Mouse (Mus musculus) lung, embryonic 14.5 days (tissue): Measurements from ENCODE around the gene Gm1043. TPM values are rescaled to one million over a fixed set of nuclear protein-coding genes. Genes with fewer than 3 reads are reported as not detected.

Experiments
- ATAC-seq: fragments of 200-750 bp; cut with Nextera tagmentation; 2 replicates; pipeline ENCODE4 v1.8.0; 2017; ENCODE audit warnings: mild to moderate bottlenecking, moderate TSS enrichment, moderate library complexity; ENCODE audit not compliant: insufficient read depth
- DNase-seq: peaks from one replicate; pipeline ENCODE4 v3.0.0-alpha.2; 2015
- H3K27ac ChIP-seq: fragments of 300-500 bp; sonication (generic); 2 replicates; pipeline ENCODE4 v1.5.1; 2014; ENCODE audit warnings: low read depth, mild to moderate bottlenecking, moderate library complexity
- H3K27me3 ChIP-seq: fragments of 300-500 bp; sonication (generic); 2 replicates; pipeline ENCODE4 v1.6.1; 2014; ENCODE audit warnings: low read length, control low read depth; ENCODE audit not compliant: insufficient read depth
- H3K36me3 ChIP-seq: fragments of 300-500 bp; sonication (generic); 2 replicates; pipeline ENCODE4 v1.6.1; 2014; ENCODE audit warnings: control low read depth; ENCODE audit not compliant: insufficient read depth
- H3K4me1 ChIP-seq: fragments of 300-500 bp; sonication (generic); 2 replicates; pipeline ENCODE4 v1.6.1; 2014; ENCODE audit warnings: antibody characterized with exemption, control low read depth; ENCODE audit not compliant: insufficient read depth
- H3K4me2 ChIP-seq: fragments of 300-500 bp; sonication (generic); 2 replicates; pipeline ENCODE4 v1.6.1; 2014; ENCODE audit warnings: mild to moderate bottlenecking
- H3K4me3 ChIP-seq: fragments of 300-500 bp; sonication (generic); 2 replicates; pipeline ENCODE4 v1.5.1; 2014; ENCODE audit warnings: low read depth, low read length
- H3K9ac ChIP-seq: fragments of 300-500 bp; sonication (generic); 2 replicates; pipeline ENCODE4 v1.6.1; 2014
- H3K9me3 ChIP-seq: fragments of 300-500 bp; sonication (generic); 2 replicates; pipeline ENCODE4 v1.6.1; 2016; ENCODE audit warnings: low read depth, low read length, control low read depth
- CTCF ChIP-seq: IDR thresholded peaks from 2 replicates; pipeline ENCODE4 v1.5.1; 2016; ENCODE audit warnings: antibody characterized with exemption, low read depth
- WGBS: fragments of 180-500 bp; shearing (Covaris S2); extraction: QIAGEN DNeasy Blood & Tissue Kit; methylation state at CpG from one replicate; pipeline ENCODE4 v1.1.7; 2014; 5-methylcytosine and 5-hydroxymethylcytosine counted together
- polyA plus RNA-seq: library from polyadenylated mRNA; unstranded; fragments of >200 nt; fragmentation: Nextera tagmentation; extraction: Ambion mirVana; gene quantifications from 2 replicates; pipeline ENCODE4 v1.2.1, GENCODE M21; 2014

The Gm1043 gene
- polyA plus RNA-seq, 1 experiment from 2014 or later, result not detected

DNA sequence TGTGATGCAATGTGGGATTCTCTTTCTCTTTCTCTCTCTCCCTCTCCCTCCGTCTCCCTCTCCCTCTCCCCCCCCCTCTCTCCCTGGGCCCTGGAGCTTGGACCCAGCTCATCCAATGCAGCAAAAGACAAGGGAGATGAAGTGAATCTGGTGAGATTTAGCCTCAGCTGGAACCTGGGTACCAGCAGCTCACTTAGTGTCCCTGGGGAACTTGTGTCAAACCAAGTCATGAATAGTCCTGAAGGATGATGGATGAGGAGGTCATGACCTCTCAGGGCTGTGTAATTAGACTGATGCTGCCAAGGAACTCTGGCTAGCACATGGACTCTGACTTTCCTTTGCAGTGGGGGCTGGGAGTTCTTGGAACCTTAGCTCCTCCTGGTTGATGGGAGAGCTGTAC is 117.1 kb downstream of the Gm1043 start:
- Histone ChIP-seq H3K4me2 (no peak overlapping the region), H3K9ac (no peak overlapping the region), H3K4me3 (no peak overlapping the region), H3K27ac (no peak overlapping the region), H3K27me3 (no peaks in the 10 kb centered on the region), H3K4me1 (peaks cover 13% of the 10 kb centered on the region), H3K9me3 (no peaks in the 10 kb centered on the region), H3K36me3 (no peaks in the 10 kb centered on the region)
- DNase-seq (no peak), ATAC-seq (no peak)
- 20% methylated on average over 1 of the region's 1 CpGs for WGBS
- TF ChIP-seq CTCF, result no peak

DNA sequence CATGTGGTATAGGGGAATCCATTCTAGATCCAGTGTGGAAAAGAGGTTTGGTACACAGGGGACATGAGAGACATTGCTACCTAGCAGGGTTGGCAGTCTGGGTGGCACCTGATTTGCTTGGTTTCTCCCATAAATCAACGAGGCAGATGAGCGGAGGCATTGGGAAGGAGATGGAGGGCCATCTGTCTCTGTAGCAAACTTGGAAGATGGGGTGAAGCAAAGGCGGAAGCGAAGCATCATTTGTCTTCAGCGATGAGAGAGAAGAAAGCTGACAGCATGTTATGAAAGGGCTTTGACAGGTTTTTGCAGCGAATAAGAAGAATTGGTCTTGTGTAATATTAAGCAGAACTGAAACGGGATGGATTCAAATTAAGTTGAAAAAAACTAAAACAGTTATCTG is 119.7 kb downstream of the Gm1043 start:
- no peaks in the 10 kb centered on the region for H3K4me1 ChIP-seq
- no peak overlapping the region for H3K27ac ChIP-seq
- ATAC-seq, result no peak
- no peaks in the 10 kb centered on the region for H3K9me3 ChIP-seq
- no peak overlapping the region for H3K4me2 ChIP-seq
- H3K36me3 ChIP-seq, result no peaks in the 10 kb centered on the region
- no peak for DNase-seq
- TF ChIP-seq CTCF, result no peak
- no peak overlapping the region for H3K9ac ChIP-seq
- H3K27me3 ChIP-seq, result no peaks in the 10 kb centered on the region
- 55% methylated on average over 7 of the region's 7 CpGs for WGBS
- H3K4me3 ChIP-seq, result no peak overlapping the region

DNA sequence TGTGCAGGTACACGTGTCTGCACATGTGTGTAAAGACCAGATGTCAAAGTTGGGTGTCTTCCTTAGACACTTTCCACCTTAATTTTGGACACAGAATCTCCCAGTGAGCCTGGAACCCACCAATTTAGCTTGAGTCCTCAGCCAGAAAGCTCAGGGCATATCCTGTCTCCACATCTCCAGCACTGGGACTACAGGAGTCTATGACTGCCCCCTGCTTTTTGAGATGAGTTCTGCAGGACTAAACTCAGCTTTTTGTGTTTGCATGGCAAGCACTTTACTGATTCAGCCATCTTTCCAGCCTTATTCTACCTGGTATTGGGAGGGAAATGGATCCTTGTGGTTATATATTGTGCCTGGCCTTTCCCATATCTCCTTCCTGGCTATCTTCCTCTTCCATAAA is 120.2 kb downstream of the Gm1043 start:
- H3K36me3 ChIP-seq, result no peaks in the 10 kb centered on the region
- H3K9me3 ChIP-seq, result no peaks in the 10 kb centered on the region
- H3K9ac ChIP-seq, result no peak overlapping the region
- H3K4me2 ChIP-seq, result no peak overlapping the region
- H3K4me3 ChIP-seq, result no peak overlapping the region
- H3K27me3 ChIP-seq, result no peaks in the 10 kb centered on the region
- no peak for ATAC-seq
- 68% methylated on average over 1 of the region's 1 CpGs for WGBS
- H3K4me1 ChIP-seq, result no peaks in the 10 kb centered on the region
- no peak overlapping the region for H3K27ac ChIP-seq
- TF ChIP-seq CTCF, result peak; percentile 40
- peak; percentile 39 for DNase-seq

DNA sequence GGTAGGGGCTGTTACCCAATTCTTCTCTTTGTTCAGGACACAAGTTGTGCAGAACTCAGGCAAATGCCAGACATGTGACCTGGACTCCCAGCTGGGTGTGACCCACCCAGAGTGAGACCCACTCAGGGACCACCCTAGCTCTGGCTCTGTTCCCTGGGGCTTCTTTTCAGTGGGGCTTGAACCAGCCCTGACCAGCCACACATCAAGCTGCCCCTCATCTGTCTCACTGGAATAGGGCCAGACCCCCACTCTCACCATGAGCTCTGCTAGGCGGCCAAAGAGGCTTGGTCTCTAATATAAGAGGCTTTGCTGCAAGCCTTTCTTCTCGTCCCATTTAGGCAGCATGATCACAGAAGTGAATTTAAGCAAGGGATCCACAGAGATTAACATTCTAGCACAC is 121.2 kb downstream of the Gm1043 start:
- TF ChIP-seq CTCF, result no peak
- 42% methylated on average over 2 of the region's 2 CpGs for WGBS

DNA sequence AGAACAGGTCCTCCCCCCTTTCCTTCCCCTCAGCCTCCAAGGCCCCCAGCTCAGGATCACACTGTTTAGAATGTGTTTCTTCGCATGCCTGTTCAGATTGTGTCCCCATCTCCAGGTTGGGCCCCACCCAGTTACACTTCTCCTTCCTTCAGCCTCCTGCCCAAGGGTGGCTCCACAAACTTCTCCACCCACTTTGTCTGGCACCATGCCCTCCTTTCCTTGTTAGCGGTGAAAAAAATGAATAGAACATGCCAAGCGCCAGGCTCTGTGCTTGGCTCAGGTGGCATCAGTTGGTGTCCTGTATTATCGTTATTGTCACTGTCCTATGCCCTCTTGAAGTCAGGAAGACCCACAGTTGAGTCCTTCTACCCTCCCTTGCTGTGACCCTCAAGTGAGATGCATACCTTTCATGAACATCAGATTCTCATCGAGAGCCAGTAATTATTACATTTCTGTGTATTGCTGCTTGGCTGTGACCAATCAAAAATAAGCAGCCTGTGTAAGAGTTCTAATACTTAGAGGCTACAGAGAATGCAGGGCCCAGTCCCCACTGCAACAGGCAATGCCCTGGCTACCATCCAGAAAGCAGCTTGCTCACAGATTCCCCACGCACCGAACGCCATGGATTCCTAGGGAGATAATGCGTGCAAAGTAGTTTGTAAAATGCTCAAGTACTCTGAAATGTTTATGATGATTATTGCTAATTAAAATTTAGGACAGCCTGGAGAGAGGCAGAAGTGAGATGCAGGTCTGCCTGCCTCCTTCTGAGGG is 128.0 kb downstream of the Gm1043 start:
- no peak overlapping the region for H3K4me3 ChIP-seq
- no peak overlapping the region for H3K4me2 ChIP-seq
- no peaks in the 10 kb centered on the region for H3K9me3 ChIP-seq
- H3K4me1 ChIP-seq, result no peaks in the 10 kb centered on the region
- no peaks in the 10 kb centered on the region for H3K36me3 ChIP-seq
- ATAC-seq (no peak), DNase-seq (no peak)
- no peaks in the 10 kb centered on the region for H3K27me3 ChIP-seq
- no peak overlapping the region for H3K27ac ChIP-seq
- no peak overlapping the region for H3K9ac ChIP-seq
- WGBS, result 75% methylated on average over 9 of the region's 9 CpGs
- TF ChIP-seq CTCF, result no peak

More for the DNA sequence above, 121.2 kb downstream of the Gm1043 start:
- Histone ChIP-seq H3K4me1 (no peaks in the 10 kb centered on the region), H3K27me3 (no peaks in the 10 kb centered on the region), H3K9me3 (no peaks in the 10 kb centered on the region), H3K36me3 (no peaks in the 10 kb centered on the region), H3K27ac (no peak overlapping the region), H3K4me3 (no peak overlapping the region), H3K4me2 (no peak overlapping the region), H3K9ac (no peak overlapping the region)
- DNase-seq (peak; percentile 27), ATAC-seq (no peak; the same call in 1 of the 2 replicates)

DNA sequence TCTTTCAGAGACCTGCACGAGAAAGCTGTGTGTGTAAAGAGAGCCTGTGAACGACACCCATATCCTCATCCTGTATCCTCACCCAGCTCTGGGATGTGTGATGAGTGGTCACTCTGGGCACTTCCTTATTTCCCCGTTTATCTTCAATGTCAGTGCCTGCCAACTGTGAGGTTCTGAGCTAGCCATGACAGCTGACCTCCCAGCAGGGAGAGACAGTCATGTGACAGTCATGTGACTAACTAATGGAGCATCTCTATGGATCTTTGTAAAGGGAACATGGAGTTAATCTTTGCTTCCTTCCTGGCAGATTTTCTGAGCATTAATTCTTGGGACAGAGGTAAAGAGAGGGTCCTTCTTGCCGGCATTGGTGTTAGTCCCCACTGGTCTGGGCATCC is 128.5 kb downstream of the Gm1043 start:
- Histone ChIP-seq H3K27me3 (no peaks in the 10 kb centered on the region), H3K27ac (no peak overlapping the region), H3K4me3 (no peak overlapping the region), H3K9ac (no peak overlapping the region), H3K36me3 (no peaks in the 10 kb centered on the region), H3K4me2 (no peak overlapping the region), H3K4me1 (no peaks in the 10 kb centered on the region), H3K9me3 (no peaks in the 10 kb centered on the region)
- DNase-seq, result no peak
- whole genome bisulfite sequencing, result 60% methylated on average over 4 of the region's 4 CpGs
- no peak for ATAC-seq
- TF ChIP-seq CTCF, result no peak

DNA sequence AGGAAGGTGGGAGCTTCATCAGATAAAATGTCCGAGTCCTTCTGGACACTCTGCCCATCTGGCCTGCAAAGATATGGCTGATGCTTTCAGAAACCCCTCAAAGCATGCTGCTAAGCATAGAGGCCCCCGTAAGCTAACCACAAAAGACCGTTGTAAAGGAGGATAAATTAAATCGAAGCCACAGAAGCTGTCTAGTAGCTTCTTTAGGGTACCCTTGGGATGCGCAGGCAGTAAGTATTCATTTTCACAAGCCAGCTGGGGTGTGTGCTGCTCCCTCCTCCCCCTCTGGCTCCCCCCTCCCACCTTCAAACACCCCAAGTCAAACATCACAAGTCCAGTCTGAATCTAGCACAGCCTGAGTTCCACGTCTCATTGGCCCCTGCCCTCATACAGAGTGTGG is 129.4 kb downstream of the Gm1043 start:
- Histone ChIP-seq H3K4me3 (no peak overlapping the region), H3K9me3 (no peaks in the 10 kb centered on the region), H3K4me2 (no peak overlapping the region), H3K36me3 (no peaks in the 10 kb centered on the region), H3K27me3 (no peaks in the 10 kb centered on the region), H3K27ac (no peak overlapping the region), H3K4me1 (no peaks in the 10 kb centered on the region), H3K9ac (no peak overlapping the region)
- DNase-seq, result no peak
- no peak for TF ChIP-seq CTCF
- WGBS, result 82% methylated on average over 6 of the region's 6 CpGs
- ATAC-seq, result no peak
